Mouse (Mus musculus): ENCODE results near the gene Cpne1.

GRCm38 (mm10) chr2:156079183-156079560, 32.6 kb downstream of the Cpne1 start:
- no peak for TF ChIP-seq CTCF (IDR thresholded peaks at IDR 0.05; ENCODE audit: control insufficient read depth, insufficient read depth, insufficient read length)
- TF ChIP-seq CEBPB (IDR thresholded peaks at IDR 0.05; ENCODE audit: low read depth) = no peak
- TF ChIP-seq MAX (IDR thresholded peaks at IDR 0.05) = no peak
